Mouse (Mus musculus) small intestine, adult 2 months (tissue): ENCODE data around the gene Fastkd2. TPM values are rescaled to one million over a fixed set of nuclear protein-coding genes. Genes with fewer than 3 reads are reported as not detected.

Source experiments
- H3K27ac ChIP-seq: fragments of 200-500 bp; 2 replicates; pipeline ENCODE4 v1.5.1; 2012; ENCODE audit warnings: low read depth, low read length, control low read depth, inconsistent platforms; ENCODE audit not compliant: insufficient read depth
- H3K27me3 ChIP-seq: fragments of 200-500 bp; 2 replicates; pipeline ENCODE4 v1.6.1; 2012; ENCODE audit warnings: mild to moderate bottlenecking, moderate library complexity, low read length, inconsistent platforms; ENCODE audit not compliant: control insufficient read depth, insufficient read depth
- H3K36me3 ChIP-seq: fragments of 200-500 bp; 2 replicates; pipeline ENCODE4 v1.6.1; 2012; ENCODE audit warnings: mild to moderate bottlenecking, low read length, control low read depth, inconsistent platforms; ENCODE audit not compliant: control insufficient read depth, insufficient read depth
- H3K4me1 ChIP-seq: fragments of 200-500 bp; 2 replicates; pipeline ENCODE4 v1.6.1; 2012; ENCODE audit warnings: low read length, inconsistent platforms, mixed read lengths; ENCODE audit not compliant: control insufficient read depth, insufficient read depth, insufficient read length
- H3K4me3 ChIP-seq: fragments of 200-500 bp; 2 replicates; pipeline ENCODE4 v1.5.1; 2012; ENCODE audit warnings: low read depth, mild to moderate bottlenecking, control low read depth, inconsistent platforms, low read length, moderate library complexity
- CTCF ChIP-seq: fragments of 200-500 bp; IDR thresholded peaks from 2 replicates; pipeline ENCODE4 v1.5.1; 2012; ENCODE audit warnings: low read depth, mild to moderate bottlenecking, control low read depth, inconsistent platforms, low read length, moderate library complexity, mixed read lengths; ENCODE audit not compliant: insufficient replicate concordance, insufficient read length; ENCODE audit errors: extremely low read depth
- POLR2A ChIP-seq: fragments of 200-500 bp; IDR thresholded peaks from 2 replicates; pipeline ENCODE4 v1.6.1; 2012; ENCODE audit warnings: low read depth, mild to moderate bottlenecking, control low read depth, inconsistent platforms, low read length, moderate library complexity
- WGBS: fragments of 180-500 bp; shearing (Covaris S2); methylation state at CpG from one replicate; pipeline ENCODE4 v1.1.7; 2018; 5-methylcytosine and 5-hydroxymethylcytosine counted together
- polyA plus RNA-seq: library from polyadenylated mRNA; depleted of rRNA; stranded (reverse); fragments of >200 nt; gene quantifications from 2 replicates; pipeline ENCODE4 v1.2.3, GENCODE M21; 2012

The Fastkd2 gene
- polyA plus RNA-seq, 1 experiment: 0.74 TPM

- H3K27ac ChIP-seq: no peak overlapping the region
- H3K4me3 ChIP-seq: no peak overlapping the region
- no peaks in the 10 kb centered on the region for H3K4me1 ChIP-seq
- peaks cover 15% of the 10 kb centered on the region for H3K36me3 ChIP-seq
- TF ChIP-seq POLR2A (no peak), CTCF (no peak)
- WGBS: 61% methylated on average over 2 of the region's 2 CpGs
- H3K27me3 ChIP-seq: no peaks in the 10 kb centered on the region
These were observed 25.6 kb downstream of the Fastkd2 start for GRCm38 (mm10) chr1:63756005-63756404.

GRCm38 (mm10) chr1:63763212-63763694, 32.8 kb downstream of the Fastkd2 start:
- no peak overlapping the region for H3K27ac ChIP-seq

GRCm38 (mm10) chr1:63763881-63764386, 33.5 kb downstream of the Fastkd2 start:
- TF ChIP-seq POLR2A: no peak
- no peak for TF ChIP-seq CTCF
- Histone ChIP-seq H3K4me3 (no peak overlapping the region), H3K27me3 (no peaks in the 10 kb centered on the region), H3K4me1 (no peaks in the 10 kb centered on the region), H3K36me3 (no peaks in the 10 kb centered on the region), H3K27ac (no peak overlapping the region)
- WGBS: 55% methylated on average over 7 of the region's 7 CpGs

More at GRCm38 (mm10) chr1:63763212-63763694, 32.8 kb downstream of the Fastkd2 start:
- no peak for TF ChIP-seq POLR2A
- TF ChIP-seq CTCF: no peak
- Histone ChIP-seq H3K36me3 (no peaks in the 10 kb centered on the region), H3K27me3 (no peaks in the 10 kb centered on the region), H3K4me3 (no peak overlapping the region), H3K4me1 (no peaks in the 10 kb centered on the region)
- 34% methylated on average over 3 of the region's 3 CpGs for WGBS

- TF ChIP-seq CTCF (no peak), POLR2A (no peak)
- Histone ChIP-seq H3K4me1 (no peaks in the 10 kb centered on the region), H3K27me3 (no peaks in the 10 kb centered on the region), H3K36me3 (no peaks in the 10 kb centered on the region), H3K4me3 (no peak overlapping the region), H3K27ac (no peak overlapping the region)
- WGBS: 80% methylated on average over 7 of the region's 7 CpGs
These were observed 34.0 kb downstream of the Fastkd2 start for GRCm38 (mm10) chr1:63764395-63764794.

- Histone ChIP-seq H3K27ac (no peak overlapping the region), H3K27me3 (no peaks in the 10 kb centered on the region), H3K36me3 (no peaks in the 10 kb centered on the region), H3K4me1 (no peaks in the 10 kb centered on the region), H3K4me3 (no peak overlapping the region)
- WGBS: 65% methylated on average over 8 of the region's 8 CpGs
- TF ChIP-seq CTCF (no peak), POLR2A (no peak)
These were observed 37.7 kb downstream of the Fastkd2 start for GRCm38 (mm10) chr1:63768112-63768511.

GRCm38 (mm10) chr1:63769167-63769566, 38.8 kb downstream of the Fastkd2 start, which contains the start of gene 4933402D24Rik:
Gene 4933402D24Rik, minus strand, starts transcription at chr1:63769267.
- no peak within 1 kb of the TSS for H3K27ac ChIP-seq
- H3K4me1 ChIP-seq: no peaks in the 10 kb centered on the region
- no peak within 1 kb of the TSS for H3K4me3 ChIP-seq
- WGBS: 83% methylated on average over 5 of the region's 5 CpGs
- no peaks in the 10 kb centered on the region for H3K27me3 ChIP-seq
- TF ChIP-seq POLR2A: no peak
- TF ChIP-seq CTCF: no peak
- no peaks in the 10 kb centered on the region for H3K36me3 ChIP-seq

GRCm38 (mm10) chr1:63770309-63770708, 39.9 kb downstream of the Fastkd2 start:
- Histone ChIP-seq H3K36me3 (no peaks in the 10 kb centered on the region), H3K4me3 (no peak overlapping the region), H3K27me3 (no peaks in the 10 kb centered on the region), H3K27ac (no peak overlapping the region), H3K4me1 (no peaks in the 10 kb centered on the region)
- TF ChIP-seq CTCF: no peak
- no peak for TF ChIP-seq POLR2A
- WGBS: 57% methylated on average over 7 of the region's 7 CpGs
